Mouse (Mus musculus) liver, adult 2 months (tissue): Measurements from ENCODE around the gene Spint1.

ENCODE experiments used
- CTCF ChIP-seq: fragments of 200-500 bp; IDR thresholded peaks from 2 replicates; pipeline ENCODE4 v1.5.1; 2011; ENCODE audit warnings: low read depth, low read length, control low read depth
- POLR2A ChIP-seq: fragments of 200-500 bp; IDR thresholded peaks from 2 replicates; pipeline ENCODE4 v1.6.1; 2011; ENCODE audit warnings: low read length, control low read depth; ENCODE audit not compliant: insufficient read depth; ENCODE audit errors: extremely low read depth

- TF ChIP-seq CTCF (no peak), POLR2A (no peak)
Measured at GRCm38 (mm10) chr2:119297506-119297905, 60.3 kb downstream of the Spint1 start.
